Mouse (Mus musculus) hindbrain, embryonic 16.5 days (tissue): Measurements from ENCODE around the gene Gstm3. TPM values are rescaled to one million over a fixed set of nuclear protein-coding genes. Genes with fewer than 3 reads are reported as not detected.
"Not testable (repeated sequence)": the region's sequence is repeated elsewhere in the genome, so short reads cannot be mapped to it uniquely, and the experiment has no call there.

Experiments used
- ATAC-seq: fragments of 200-750 bp; cut with Nextera tagmentation; 2 replicates; pipeline ENCODE4 v1.8.0; 2017; ENCODE audit warnings: moderate TSS enrichment, moderate library complexity
- H3K27ac ChIP-seq: fragments of 300-500 bp; sonication (generic); 2 replicates; pipeline ENCODE4 v1.5.1; 2014; ENCODE audit warnings: low read depth, mild to moderate bottlenecking, control low read depth, low read length, moderate library complexity
- H3K27me3 ChIP-seq: fragments of 300-500 bp; sonication (generic); replicated peaks from 2 replicates; pipeline ENCODE4 v1.6.1; 2014; ENCODE audit warnings: low read length; ENCODE audit not compliant: control insufficient read depth, insufficient read depth
- H3K36me3 ChIP-seq: fragments of 300-500 bp; sonication (generic); 2 replicates; pipeline ENCODE4 v1.6.1; 2014; ENCODE audit warnings: mild to moderate bottlenecking, low read length, moderate library complexity, mixed read lengths; ENCODE audit not compliant: control insufficient read depth, insufficient read depth
- H3K4me1 ChIP-seq: fragments of 300-500 bp; sonication (generic); 2 replicates; pipeline ENCODE4 v1.6.1; 2014; ENCODE audit warnings: low read depth, low read length; ENCODE audit not compliant: control insufficient read depth, insufficient read depth
- H3K4me2 ChIP-seq: fragments of 300-500 bp; sonication (generic); 2 replicates; pipeline ENCODE4 v1.6.1; 2014; ENCODE audit warnings: mild to moderate bottlenecking, low read length, control low read depth, moderate library complexity
- H3K4me3 ChIP-seq: fragments of 300-500 bp; sonication (generic); 2 replicates; pipeline ENCODE4 v1.5.1; 2014; ENCODE audit warnings: mild to moderate bottlenecking, low read length, control low read depth, moderate library complexity
- H3K9ac ChIP-seq: fragments of 300-500 bp; sonication (generic); 2 replicates; pipeline ENCODE4 v1.6.1; 2014; ENCODE audit warnings: low read depth, mild to moderate bottlenecking, control low read depth, low read length, moderate library complexity
- H3K9me3 ChIP-seq: fragments of 300-500 bp; sonication (generic); 2 replicates; pipeline ENCODE4 v1.6.1; 2014; ENCODE audit warnings: mild to moderate bottlenecking, low read length, moderate library complexity; ENCODE audit not compliant: control insufficient read depth
- WGBS: fragments of 180-500 bp; shearing (Covaris S2); extraction: QIAGEN DNeasy Blood & Tissue Kit; methylation state at CpG from one replicate; pipeline ENCODE4 v1.1.7; 2014; 5-methylcytosine and 5-hydroxymethylcytosine counted together
- polyA plus RNA-seq: library from polyadenylated mRNA; unstranded; fragments of >200 nt; fragmentation: Nextera tagmentation; extraction: Ambion mirVana; gene quantifications from 2 replicates; pipeline ENCODE4 v1.2.1, GENCODE M21; 2015

Gstm3 gene
- polyA plus RNA-seq, 1 experiment from 2014 or later, result not detected

DNA sequence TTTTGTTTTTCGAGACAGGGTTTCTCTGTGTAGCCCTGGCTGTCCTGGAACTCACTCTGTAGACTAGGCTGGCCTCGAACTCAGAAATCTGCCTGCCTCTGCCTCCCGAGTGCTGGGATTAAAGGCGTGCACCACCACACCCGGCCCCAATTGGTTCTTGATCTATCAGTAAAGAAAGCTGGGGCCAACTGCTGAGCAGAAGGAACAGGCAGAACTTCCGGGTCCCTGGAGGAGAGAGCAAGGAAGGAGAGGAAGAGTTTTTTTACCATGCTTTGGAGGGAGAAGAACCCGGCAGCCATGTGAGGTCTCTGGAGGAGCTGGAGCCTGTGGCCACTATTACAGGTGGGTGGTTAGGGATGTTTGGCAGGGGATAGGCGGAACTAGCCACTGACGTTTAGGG is 13.8 kb downstream of the Gstm3 start:
- WGBS, result 88% methylated on average over 9 of the region's 9 CpGs
- H3K9me3 ChIP-seq, ATAC-seq, H3K9ac ChIP-seq, H3K27ac ChIP-seq, H3K4me2 ChIP-seq, H3K4me1 ChIP-seq, H3K27me3 ChIP-seq, H3K36me3 ChIP-seq, H3K4me3 ChIP-seq: not testable (repeated sequence)

DNA sequence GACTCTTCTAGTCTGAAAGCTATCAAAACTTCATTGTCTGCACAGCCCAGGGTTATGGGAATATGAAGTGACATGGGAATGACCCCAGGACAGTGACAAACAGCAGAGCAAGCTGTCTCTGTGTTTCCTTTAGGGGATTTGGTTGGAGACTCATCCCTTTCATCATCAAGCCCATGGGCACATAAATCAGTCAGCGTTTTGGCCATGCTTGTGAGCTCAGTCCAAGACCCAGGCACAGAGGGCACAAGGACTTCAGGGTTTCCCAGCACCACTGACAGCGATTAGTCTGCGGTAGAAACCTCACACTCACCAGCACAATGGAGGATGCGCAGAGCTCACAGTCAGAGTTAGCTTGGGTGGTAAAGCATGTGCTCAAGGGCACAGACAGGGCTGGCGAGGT is 15.2 kb downstream of the Gstm3 start:
- WGBS, result 84% methylated on average over 5 of the region's 5 CpGs
- Histone ChIP-seq H3K9me3 (no peaks in the 10 kb centered on the region), H3K27me3 (no peaks in the 10 kb centered on the region), H3K36me3 (no peaks in the 10 kb centered on the region), H3K4me1 (no peaks in the 10 kb centered on the region; the same call in 1 of the 2 replicates), H3K9ac (no peak overlapping the region), H3K4me2 (no peak overlapping the region), H3K4me3 (no peak overlapping the region), H3K27ac (no peak overlapping the region)
- ATAC-seq, result peak; percentile 46

DNA sequence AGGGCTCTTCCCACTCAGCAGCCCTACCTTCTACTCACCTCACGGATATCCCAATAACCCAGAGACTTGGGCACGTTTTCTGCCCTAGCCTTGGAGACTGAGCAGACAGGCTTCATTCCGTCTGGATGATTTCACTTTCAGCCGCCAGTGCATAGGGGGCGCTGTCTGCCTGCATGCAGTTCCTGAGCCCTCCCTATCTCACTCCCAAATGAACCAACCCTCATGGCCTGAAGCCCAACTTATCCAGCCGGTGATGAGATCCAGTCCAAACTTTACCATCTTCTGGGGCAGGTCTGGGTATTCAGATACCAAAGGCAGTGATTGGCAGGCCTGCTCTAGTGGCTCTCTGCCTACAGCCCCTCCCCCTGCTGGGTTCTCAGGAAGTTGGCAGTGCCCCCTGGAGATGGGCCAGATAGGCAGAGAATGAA is 15.7 kb downstream of the Gstm3 start:
- 0 out of 2 replicates have a peak overlapping the region, but pooled peaks have one; percentile 36 for H3K27ac ChIP-seq
- no peak overlapping the region for H3K9ac ChIP-seq
- H3K4me1 ChIP-seq, result no peaks in the 10 kb centered on the region; the same call in 1 of the 2 replicates
- H3K27me3 ChIP-seq, result no peaks in the 10 kb centered on the region
- no peaks in the 10 kb centered on the region for H3K9me3 ChIP-seq
- WGBS, result 23% methylated on average over 6 of the region's 6 CpGs
- peak; percentile 92 for ATAC-seq
- H3K4me2 ChIP-seq, result no peak overlapping the region
- H3K4me3 ChIP-seq, result no peak overlapping the region
- no peaks in the 10 kb centered on the region for H3K36me3 ChIP-seq

- Histone ChIP-seq H3K27me3 (no peaks in the 10 kb centered on the region), H3K4me3 (no peak overlapping the region), H3K9ac (no peak overlapping the region), H3K4me1 (no peaks in the 10 kb centered on the region; the same call in 1 of the 2 replicates), H3K27ac (no peak overlapping the region), H3K9me3 (no peaks in the 10 kb centered on the region), H3K36me3 (no peaks in the 10 kb centered on the region), H3K4me2 (no peak overlapping the region)
- WGBS, result 89% methylated on average over 11 of the region's 11 CpGs
- no peak for ATAC-seq
Observed at GRCm38 (mm10) chr3:107950531-107950930, 18.6 kb downstream of the Gstm3 start.

DNA sequence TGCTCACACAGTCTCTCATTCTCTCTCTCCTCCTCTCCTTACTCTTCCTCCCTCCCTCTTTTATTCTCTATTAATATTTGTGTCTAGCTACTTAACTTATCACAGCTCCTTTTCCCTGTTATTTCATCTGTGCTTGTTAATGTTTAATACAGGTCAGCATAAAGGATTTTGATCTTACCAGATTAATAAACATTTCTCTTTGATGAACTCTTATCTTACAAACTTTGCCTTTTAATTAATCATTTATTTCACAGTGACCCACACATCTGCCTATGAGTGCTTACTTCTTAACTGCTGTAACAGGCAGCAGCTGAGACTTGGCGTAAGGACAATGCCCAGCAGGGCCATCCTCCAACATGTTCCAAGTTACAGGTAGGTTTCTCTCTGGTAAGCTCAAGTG is 19.6 kb downstream of the Gstm3 start:
- H3K4me1 ChIP-seq, ATAC-seq, H3K9me3 ChIP-seq, H3K36me3 ChIP-seq, H3K4me3 ChIP-seq, H3K9ac ChIP-seq, H3K27ac ChIP-seq, H3K27me3 ChIP-seq, H3K4me2 ChIP-seq: not testable (repeated sequence)
- 90% methylated on average over 1 of the region's 1 CpGs for WGBS

DNA sequence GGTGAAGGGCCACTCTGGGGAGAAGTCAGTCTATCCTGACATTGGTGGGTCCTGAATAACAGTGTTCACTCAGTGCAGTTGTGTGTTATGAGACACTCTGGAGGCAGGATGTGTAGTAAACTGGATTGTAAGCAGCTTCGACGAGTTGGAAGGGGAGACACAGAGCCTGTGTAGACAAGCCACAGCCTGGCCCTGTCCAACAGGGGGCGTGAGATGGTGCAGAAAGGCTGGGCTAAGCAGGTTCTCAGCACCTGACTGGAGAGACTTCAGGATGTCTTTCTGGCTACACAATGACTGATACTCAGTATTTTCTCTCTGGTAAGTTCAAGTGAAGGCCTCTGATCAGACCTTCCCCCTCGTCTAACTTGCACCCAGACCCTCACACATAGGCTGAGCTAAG is 23.4 kb downstream of the Gstm3 start:
- no peak overlapping the region for H3K4me2 ChIP-seq
- ATAC-seq, result no peak
- no peaks in the 10 kb centered on the region for H3K27me3 ChIP-seq
- no peaks in the 10 kb centered on the region for H3K9me3 ChIP-seq
- H3K36me3 ChIP-seq, result no peaks in the 10 kb centered on the region
- H3K4me3 ChIP-seq, result no peak overlapping the region
- no peak overlapping the region for H3K27ac ChIP-seq
- peaks cover 4% of the 10 kb centered on the region; the same call in 1 of the 2 replicates for H3K4me1 ChIP-seq
- no peak overlapping the region for H3K9ac ChIP-seq
- 69% methylated on average over 4 of the region's 4 CpGs for WGBS

- H3K9me3 ChIP-seq, result no peaks in the 10 kb centered on the region
- ATAC-seq, result peak; percentile 86
- WGBS, result 21% methylated on average over 20 of the region's 20 CpGs
- peaks cover 6% of the 10 kb centered on the region; the same call in 1 of the 2 replicates for H3K4me1 ChIP-seq
- peak within 1 kb of the TSS; percentile 28 for H3K4me3 ChIP-seq
- H3K4me2 ChIP-seq, result peak within 1 kb of the TSS; percentile 55
- H3K36me3 ChIP-seq, result no peaks in the 10 kb centered on the region
- no peaks in the 10 kb centered on the region for H3K27me3 ChIP-seq
- no peak within 1 kb of the TSS for H3K9ac ChIP-seq
- H3K27ac ChIP-seq, result no peak within 1 kb of the TSS
Observed at GRCm38 (mm10) chr3:107943239-107943990, 25.7 kb downstream of the Gstm3 start, which contains the start of gene Gstm6. TSS of gene Gstm6 (minus strand) at chr3:107943749.

GRCm38 (mm10) chr3:107941261-107941660 is 27.8 kb downstream of the Gstm3 start:
- WGBS, result 51% methylated on average over 4 of the region's 4 CpGs
- H3K4me2 ChIP-seq, result no peak overlapping the region
- no peak overlapping the region for H3K9ac ChIP-seq
- no peak overlapping the region for H3K27ac ChIP-seq
- H3K9me3 ChIP-seq, result no peaks in the 10 kb centered on the region
- no peaks in the 10 kb centered on the region for H3K27me3 ChIP-seq
- peaks cover 6% of the 10 kb centered on the region; the same call in 1 of the 2 replicates for H3K4me1 ChIP-seq
- H3K4me3 ChIP-seq, result no peak overlapping the region
- no peaks in the 10 kb centered on the region for H3K36me3 ChIP-seq
- ATAC-seq, result no peak

GRCm38 (mm10) chr3:107940524-107940923 is 28.6 kb downstream of the Gstm3 start:
- 67% methylated on average over 7 of the region's 7 CpGs for WGBS
- Histone ChIP-seq H3K9me3 (no peaks in the 10 kb centered on the region), H3K4me3 (no peak overlapping the region), H3K27ac (no peak overlapping the region), H3K9ac (no peak overlapping the region), H3K27me3 (no peaks in the 10 kb centered on the region), H3K4me1 (peaks cover 6% of the 10 kb centered on the region; the same call in 1 of the 2 replicates), H3K4me2 (no peak overlapping the region), H3K36me3 (no peaks in the 10 kb centered on the region)
- no peak for ATAC-seq
